21 mouse cellular contexts compared by ENCODE assay signal in genomic region chr7:130951004-130951403, GRCm38 (mm10). TPM values are rescaled to one million over a fixed set of nuclear protein-coding genes. Genes with fewer than 3 reads are reported as not detected.
DNase-seq lines count a peak whose midpoint lies in the region; ATAC-seq and TF ChIP-seq lines count a peak whose summit lies in the region.
"Had no signal": no experiment of that assay in that cellular context is flagged by ENCODE, and none has a peak within 500 bp of the region (broad histone marks: within the 10 kb centered on the region; RNA-seq: fewer than 3 reads in every experiment).

No protein-coding gene starts in this region.

- no peak for TF ChIP-seq CTCF in olfactory bulb, adult 2 months (IDR thresholded peaks at IDR 0.05; ENCODE audit: insufficient read depth, low read depth, low read length)

- no peak for DNase-seq in heart, adult 8-10 months (ENCODE audit: low spot score)
- peak; percentile 76 to 80 for DNase-seq in kidney, adult 8-10 months
- DNase-seq in ovary, postnatal 36 days (ENCODE audit: low spot score): peak; percentile 44
- no peak for DNase-seq in ovary, postnatal 14 days (ENCODE audit: low spot score)
- DNase-seq: adrenal gland, postnatal 10 days; embryo, embryonic 11 days; forebrain, postnatal 0 days; liver; lung, postnatal 10 days; retina, postnatal 1 day had no signal

- no peak overlapping the region for H3K4me2 ChIP-seq in heart, embryonic 12.5 days
- no peak overlapping the region for H3K4me2 ChIP-seq in kidney, embryonic 14.5 days (replicated peaks; ENCODE audit: low read depth, low read length)
- H3K4me2 ChIP-seq: embryonic facial prominence, embryonic 15.5 days; midbrain, embryonic 13.5 days; neural tube, embryonic 12.5 days; stomach, embryonic 15.5 days had no signal

- no peak for ATAC-seq in heart, embryonic 12.5 days (ENCODE audit: insufficient number of reproducible peaks, low FRiP score)
- no peak for ATAC-seq in kidney, embryonic 14.5 days (ENCODE audit: low FRiP score, low TSS enrichment)
- ATAC-seq in granulocyte monocyte progenitor cell, adult 5-6 weeks (replicated peaks; ENCODE audit: poor library complexity, severe bottlenecking): no peak
- ATAC-seq: activated CD4-positive, CD25-positive, alpha-beta regulatory T cell, adult 4 months; forebrain, postnatal 0 days; midbrain, embryonic 13.5 days had no signal

- WGBS in heart, embryonic 12.5 days: 80% methylated on average over 5 of the region's 5 CpGs
- WGBS in kidney, embryonic 14.5 days: 90% methylated on average over 5 of the region's 5 CpGs
- WGBS in olfactory bulb, adult 2 months: 78% methylated on average over 5 of the region's 5 CpGs

- H3K4me3 ChIP-seq in heart, embryonic 12.5 days: no peak overlapping the region
- no peak overlapping the region for H3K4me3 ChIP-seq in kidney, embryonic 14.5 days (ENCODE audit: low read length)
- H3K4me3 ChIP-seq in olfactory bulb, adult 2 months (ENCODE audit: insufficient read depth, low read depth, low read length): no peak overlapping the region
- H3K4me3 ChIP-seq: embryonic facial prominence, embryonic 15.5 days; midbrain, embryonic 13.5 days; neural tube, embryonic 12.5 days; stomach, embryonic 15.5 days had no signal

- no peak overlapping the region for H3K9ac ChIP-seq in heart, embryonic 12.5 days
- H3K9ac ChIP-seq in kidney, embryonic 14.5 days (ENCODE audit: low read depth, low read length): no peak overlapping the region
- H3K9ac ChIP-seq: embryonic facial prominence, embryonic 15.5 days; forebrain, postnatal 0 days; midbrain, embryonic 13.5 days; neural tube, embryonic 12.5 days; stomach, embryonic 15.5 days had no signal

- no peaks in the 10 kb centered on the region for H3K9me3 ChIP-seq in heart, embryonic 12.5 days (replicated peaks)
- H3K9me3 ChIP-seq in kidney, embryonic 14.5 days (ENCODE audit: control insufficient read depth, low read length): no peaks in the 10 kb centered on the region
- H3K9me3 ChIP-seq: embryonic facial prominence, embryonic 15.5 days; midbrain, embryonic 13.5 days; neural tube, embryonic 12.5 days; stomach, embryonic 15.5 days had no signal

- TF ChIP-seq POLR2A in olfactory bulb, adult 2 months (IDR thresholded peaks at IDR 0.05; ENCODE audit: insufficient read depth, low read depth, low read length): no peak

- H3K27me3 ChIP-seq in heart, embryonic 12.5 days (replicated peaks): no peaks in the 10 kb centered on the region
- no peaks in the 10 kb centered on the region for H3K27me3 ChIP-seq in kidney, embryonic 14.5 days (ENCODE audit: control insufficient read depth, insufficient read depth, low read length)
- H3K27me3 ChIP-seq: embryonic facial prominence, embryonic 15.5 days; midbrain, embryonic 13.5 days; neural tube, embryonic 12.5 days; stomach, embryonic 15.5 days had no signal

- H3K27ac ChIP-seq in heart, embryonic 12.5 days (ENCODE audit: poor library complexity, severe bottlenecking): peak overlapping the region; percentile 9; the same call in 1 of the 2 replicates
- H3K27ac ChIP-seq in kidney, embryonic 14.5 days (ENCODE audit: low read depth, low read length): no peak overlapping the region
- H3K27ac ChIP-seq in olfactory bulb, adult 2 months (ENCODE audit: insufficient read depth, low read depth, low read length): peak overlapping the region; percentile 40
- H3K27ac ChIP-seq: embryonic facial prominence, embryonic 15.5 days; kidney, postnatal 0 days; midbrain, embryonic 13.5 days; neural tube, embryonic 12.5 days; stomach, embryonic 15.5 days had no signal

- H3K36me3 ChIP-seq in heart, embryonic 12.5 days: no peaks in the 10 kb centered on the region; the same call in 1 of the 2 replicates
- no peaks in the 10 kb centered on the region for H3K36me3 ChIP-seq in kidney, embryonic 14.5 days (ENCODE audit: control insufficient read depth, insufficient read depth, low read length)
- H3K36me3 ChIP-seq: embryonic facial prominence, embryonic 15.5 days; G1E; midbrain, embryonic 13.5 days; neural tube, embryonic 12.5 days; stomach, embryonic 15.5 days had no signal

- peaks cover 45% of the 10 kb centered on the region for H3K4me1 ChIP-seq in heart, embryonic 12.5 days (replicated peaks)
- no peaks in the 10 kb centered on the region for H3K4me1 ChIP-seq in kidney, embryonic 14.5 days (ENCODE audit: control insufficient read depth, insufficient read depth, low read length)
- H3K4me1 ChIP-seq in olfactory bulb, adult 2 months (ENCODE audit: control insufficient read depth, insufficient read depth, low read length): peaks cover 15% of the 10 kb centered on the region
- H3K4me1 ChIP-seq: midbrain, embryonic 13.5 days had no signal

RNA-seq across cellular contexts. Expression of gene Htra1, which starts 15.1 kb away (rescaled TPM):
- polyA plus RNA-seq in heart, embryonic 12.5 days (2016; fragmentation: Nextera tagmentation; extraction: Ambion mirVana): 72.8 and 75.2 TPM in 2 replicates
- total RNA-seq in heart, adult 8-10 months (2022): 100 to 1,000 TPM in 3 of 4 experiments, 10 to 100 TPM in 1; 96.9 to 118 (median 112) TPM
- polyA plus RNA-seq in kidney, embryonic 14.5 days (2014; fragmentation: Nextera tagmentation; extraction: Ambion mirVana): 2.0 and 3.0 TPM in 2 replicates
- polyA plus RNA-seq in olfactory bulb, adult 2 months (2012; ENCODE audit: insufficient read depth, insufficient read length, low replicate concordance, missing spikeins): not detected in 2 replicates
- total RNA-seq in granulocyte monocyte progenitor cell, adult 5-6 weeks (2014; fragmentation: Nextera tagmentation): not detected in 2 replicates
- total RNA-seq in granulocyte monocyte progenitor cell, adult 5-6 weeks (2017): not detected in 2 replicates
- total RNA-seq: G1E had no signal
- polyA plus RNA-seq: G1E had no signal

Comparison
In these comparisons a context has a peak if more than half of its experiments do, and no peak if none do; other contexts are left out.
1. DNase-seq: peak in kidney, adult 8-10 months (2 of 2) and ovary, postnatal 36 days (single experiment); none in heart, adult 8-10 months (single experiment) and ovary, postnatal 14 days (single experiment).